Mouse (Mus musculus): ENCODE measurements around the gene Mpst. TPM values are rescaled to one million over a fixed set of nuclear protein-coding genes. Genes with fewer than 3 reads are reported as not detected.

Mpst gene
- 0.90 and 2.0 TPM in 2 replicates for polyA plus RNA-seq (2016; fragmentation: Nextera tagmentation; extraction: Ambion mirVana)

GRCm38 (mm10) chr15:78406293-78406934 lies at the start of gene Mpst:
Gene Mpst, plus strand, starts transcription at chr15:78406416.
- peaks cover 41% of the 10 kb centered on the region for H3K27me3 ChIP-seq (ENCODE audit: poor library complexity, severe bottlenecking)
- DNase-seq (ENCODE audit: extremely low spot score, low spot score) = peak; percentile 86

GRCm38 (mm10) chr15:78365916-78366315 lies 40.3 kb upstream of the Mpst start:
- WGBS = 88% methylated on average over 2 of the region's 2 CpGs
- Histone ChIP-seq H3K27ac (no peak overlapping the region), H3K4me3 (no peak overlapping the region), H3K27me3 (ENCODE audit: poor library complexity, severe bottlenecking) (peaks cover 29% of the 10 kb centered on the region), H3K9me3 (no peaks in the 10 kb centered on the region), H3K36me3 (replicated peaks) (no peaks in the 10 kb centered on the region), H3K4me1 (peaks cover 11% of the 10 kb centered on the region)
- DNase-seq (ENCODE audit: extremely low spot score, low spot score) = no peak

More at GRCm38 (mm10) chr15:78406293-78406934, at the start of gene Mpst:
- Histone ChIP-seq H3K4me3 (peak within 1 kb of the TSS; percentile 77), H3K9me3 (no peaks in the 10 kb centered on the region), H3K27ac (peak within 1 kb of the TSS; percentile 96), H3K4me1 (peaks cover 89% of the 10 kb centered on the region), H3K36me3 (replicated peaks) (no peaks in the 10 kb centered on the region)
- WGBS = under 1% methylated on average over 40 of the region's 40 CpGs

DNA sequence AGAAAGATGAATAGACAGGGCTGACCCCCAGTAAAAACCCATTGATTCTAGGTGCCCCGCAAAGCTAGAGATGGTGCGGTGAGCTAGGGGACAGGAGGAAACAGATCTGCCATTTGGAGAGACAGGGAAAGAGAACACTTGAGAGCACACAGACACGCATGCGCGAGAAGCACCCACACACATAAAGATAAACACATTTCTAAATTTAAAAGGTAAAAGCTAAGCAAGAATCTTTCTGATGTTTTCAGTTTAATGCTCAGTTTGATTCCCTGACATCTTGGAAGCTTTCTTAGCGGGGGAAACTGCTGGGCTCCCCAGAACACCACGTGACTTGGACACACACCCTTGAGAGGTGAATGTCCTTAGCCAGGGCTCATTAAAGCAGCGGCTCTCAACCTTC lies 39.3 kb upstream of the Mpst start:
- no peak overlapping the region for H3K4me3 ChIP-seq
- H3K36me3 ChIP-seq (replicated peaks) = no peaks in the 10 kb centered on the region
- H3K4me1 ChIP-seq = peaks cover 13% of the 10 kb centered on the region
- DNase-seq (ENCODE audit: extremely low spot score, low spot score) = no peak
- 85% methylated on average over 8 of the region's 8 CpGs for WGBS
- H3K9me3 ChIP-seq = no peaks in the 10 kb centered on the region
- peaks cover 29% of the 10 kb centered on the region for H3K27me3 ChIP-seq (ENCODE audit: poor library complexity, severe bottlenecking)
- H3K27ac ChIP-seq = no peak overlapping the region

- DNase-seq (ENCODE audit: extremely low spot score, low spot score) = no peak
- H3K4me3 ChIP-seq = no peak overlapping the region
- no peaks in the 10 kb centered on the region for H3K36me3 ChIP-seq (replicated peaks)
- no peak overlapping the region for H3K27ac ChIP-seq
- no peaks in the 10 kb centered on the region for H3K9me3 ChIP-seq
- H3K4me1 ChIP-seq = peaks cover 17% of the 10 kb centered on the region
- 66% methylated on average over 3 of the region's 3 CpGs for WGBS
- H3K27me3 ChIP-seq (ENCODE audit: poor library complexity, severe bottlenecking) = peaks cover 29% of the 10 kb centered on the region
Observed at GRCm38 (mm10) chr15:78367811-78368210, 38.4 kb upstream of the Mpst start.

DNA sequence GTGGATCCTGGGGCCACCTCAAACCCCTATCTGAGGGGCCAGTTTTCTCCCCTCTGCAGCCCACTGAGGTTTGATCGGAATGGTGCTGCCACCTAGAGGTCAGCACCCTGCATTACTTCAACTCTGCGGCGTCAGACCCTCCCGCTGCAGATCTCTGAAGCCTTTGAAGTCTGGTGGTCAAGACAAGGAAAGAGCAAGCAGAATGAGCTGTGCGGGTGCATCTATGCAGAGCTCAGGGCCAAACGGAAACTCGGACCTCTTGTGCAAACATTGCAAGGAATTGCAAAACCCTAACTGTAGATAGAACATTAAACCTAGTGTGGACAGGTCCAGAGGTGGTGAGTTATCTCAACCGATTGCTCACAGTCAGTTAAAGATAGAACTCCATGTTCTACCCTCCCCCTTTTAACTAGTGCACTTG lies 37.3 kb upstream of the Mpst start:
- peak; percentile 46 for DNase-seq (ENCODE audit: extremely low spot score, low spot score)
- Histone ChIP-seq H3K27ac (no peak overlapping the region), H3K36me3 (replicated peaks) (no peaks in the 10 kb centered on the region), H3K27me3 (ENCODE audit: poor library complexity, severe bottlenecking) (peaks cover 29% of the 10 kb centered on the region), H3K9me3 (no peaks in the 10 kb centered on the region), H3K4me3 (no peak overlapping the region), H3K4me1 (peaks cover 17% of the 10 kb centered on the region)
- 15% methylated on average over 8 of the region's 8 CpGs for WGBS

GRCm38 (mm10) chr15:78369641-78370040 lies 36.6 kb upstream of the Mpst start:
- peaks cover 17% of the 10 kb centered on the region for H3K4me1 ChIP-seq
- 54% methylated on average over 1 of the region's 1 CpGs for WGBS
- H3K9me3 ChIP-seq = no peaks in the 10 kb centered on the region
- H3K4me3 ChIP-seq = no peak overlapping the region
- H3K36me3 ChIP-seq (replicated peaks) = no peaks in the 10 kb centered on the region
- H3K27ac ChIP-seq = no peak overlapping the region
- DNase-seq (ENCODE audit: extremely low spot score, low spot score) = no peak
- peaks cover 29% of the 10 kb centered on the region for H3K27me3 ChIP-seq (ENCODE audit: poor library complexity, severe bottlenecking)

DNA sequence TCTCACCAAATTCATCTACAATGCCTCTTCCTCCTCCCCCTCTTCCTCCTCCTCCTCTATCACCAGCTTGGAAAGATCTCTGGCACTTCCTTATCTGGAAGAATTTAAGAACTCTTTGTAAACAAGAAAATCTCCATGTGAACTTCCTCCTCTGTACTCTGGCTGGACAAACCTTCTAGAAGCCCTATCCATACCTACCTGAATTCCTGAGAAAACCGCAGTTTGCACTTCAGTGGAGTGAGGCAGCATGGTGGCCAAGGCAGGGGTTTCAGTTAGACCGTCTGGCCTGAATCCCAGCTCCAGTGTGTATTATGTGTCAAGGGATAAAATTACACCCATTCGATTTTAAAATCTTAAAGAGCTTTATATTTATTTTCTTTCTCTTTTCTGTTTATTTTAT lies 33.4 kb upstream of the Mpst start:
- WGBS = 88% methylated on average over 3 of the region's 3 CpGs
- Histone ChIP-seq H3K36me3 (replicated peaks) (no peaks in the 10 kb centered on the region), H3K27ac (no peak overlapping the region), H3K9me3 (no peaks in the 10 kb centered on the region), H3K4me3 (no peak overlapping the region), H3K27me3 (ENCODE audit: poor library complexity, severe bottlenecking) (peaks cover 23% of the 10 kb centered on the region), H3K4me1 (peaks cover 17% of the 10 kb centered on the region)
- no peak for DNase-seq (ENCODE audit: extremely low spot score, low spot score)

GRCm38 (mm10) chr15:78374204-78374603 lies 32.0 kb upstream of the Mpst start:
- Histone ChIP-seq H3K9me3 (no peaks in the 10 kb centered on the region), H3K4me1 (peaks cover 15% of the 10 kb centered on the region), H3K4me3 (no peak overlapping the region), H3K36me3 (replicated peaks) (no peaks in the 10 kb centered on the region), H3K27ac (no peak overlapping the region), H3K27me3 (ENCODE audit: poor library complexity, severe bottlenecking) (peaks cover 9% of the 10 kb centered on the region; the same call in 1 of the 2 replicates)
- no peak for DNase-seq (ENCODE audit: extremely low spot score, low spot score)
- 80% methylated on average over 3 of the region's 3 CpGs for WGBS

GRCm38 (mm10) chr15:78377859-78378258 lies 28.4 kb upstream of the Mpst start:
- Histone ChIP-seq H3K4me3 (no peak overlapping the region), H3K9me3 (no peaks in the 10 kb centered on the region), H3K4me1 (no peaks in the 10 kb centered on the region), H3K27me3 (ENCODE audit: poor library complexity, severe bottlenecking) (no peaks in the 10 kb centered on the region), H3K36me3 (replicated peaks) (no peaks in the 10 kb centered on the region), H3K27ac (no peak overlapping the region)
- WGBS = 87% methylated on average over 10 of the region's 10 CpGs
- DNase-seq (ENCODE audit: extremely low spot score, low spot score) = no peak

- Histone ChIP-seq H3K27ac (no peak overlapping the region), H3K27me3 (ENCODE audit: poor library complexity, severe bottlenecking) (no peaks in the 10 kb centered on the region), H3K36me3 (replicated peaks) (no peaks in the 10 kb centered on the region), H3K4me1 (no peaks in the 10 kb centered on the region), H3K9me3 (no peaks in the 10 kb centered on the region), H3K4me3 (no peak overlapping the region)
- 86% methylated on average over 10 of the region's 10 CpGs for WGBS
- no peak for DNase-seq (ENCODE audit: extremely low spot score, low spot score)
Observed at GRCm38 (mm10) chr15:78378556-78378955, 27.7 kb upstream of the Mpst start.

DNA sequence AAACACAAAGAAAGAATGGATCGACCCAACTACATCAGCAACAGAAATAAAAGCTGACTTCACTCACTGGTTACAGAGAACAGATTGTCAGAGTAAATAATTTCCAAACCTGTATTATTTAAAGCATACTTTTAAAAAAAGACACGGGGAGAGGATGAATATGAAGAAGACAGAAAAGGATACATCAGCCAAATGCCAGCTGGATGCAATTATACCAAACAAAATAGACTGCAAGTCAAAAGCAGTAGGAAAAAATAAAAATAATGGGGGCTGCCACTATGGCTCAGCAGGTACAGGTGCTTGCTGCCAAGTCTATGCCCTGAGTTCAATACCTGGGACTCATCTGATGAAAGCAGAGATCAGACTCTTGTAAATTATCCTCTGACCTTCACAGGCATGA lies 26.0 kb upstream of the Mpst start:
- WGBS = 86% methylated on average over 2 of the region's 2 CpGs

GRCm38 (mm10) chr15:78380741-78381140 lies 25.5 kb upstream of the Mpst start:
- DNase-seq (ENCODE audit: extremely low spot score, low spot score) = no peak
- no peaks in the 10 kb centered on the region for H3K9me3 ChIP-seq
- H3K4me3 ChIP-seq = no peak overlapping the region
- no peaks in the 10 kb centered on the region for H3K27me3 ChIP-seq (ENCODE audit: poor library complexity, severe bottlenecking)
- no peaks in the 10 kb centered on the region for H3K36me3 ChIP-seq (replicated peaks)
- H3K27ac ChIP-seq = no peak overlapping the region
- peaks cover 3% of the 10 kb centered on the region; the same call in 1 of the 2 replicates for H3K4me1 ChIP-seq
- 63% methylated on average over 4 of the region's 4 CpGs for WGBS

More for the DNA sequence above, 26.0 kb upstream of the Mpst start:
- Histone ChIP-seq H3K27ac (no peak overlapping the region), H3K4me3 (no peak overlapping the region), H3K4me1 (peaks cover 3% of the 10 kb centered on the region; the same call in 1 of the 2 replicates), H3K9me3 (no peaks in the 10 kb centered on the region), H3K36me3 (replicated peaks) (no peaks in the 10 kb centered on the region), H3K27me3 (ENCODE audit: poor library complexity, severe bottlenecking) (no peaks in the 10 kb centered on the region)
- no peak for DNase-seq (ENCODE audit: extremely low spot score, low spot score)

DNA sequence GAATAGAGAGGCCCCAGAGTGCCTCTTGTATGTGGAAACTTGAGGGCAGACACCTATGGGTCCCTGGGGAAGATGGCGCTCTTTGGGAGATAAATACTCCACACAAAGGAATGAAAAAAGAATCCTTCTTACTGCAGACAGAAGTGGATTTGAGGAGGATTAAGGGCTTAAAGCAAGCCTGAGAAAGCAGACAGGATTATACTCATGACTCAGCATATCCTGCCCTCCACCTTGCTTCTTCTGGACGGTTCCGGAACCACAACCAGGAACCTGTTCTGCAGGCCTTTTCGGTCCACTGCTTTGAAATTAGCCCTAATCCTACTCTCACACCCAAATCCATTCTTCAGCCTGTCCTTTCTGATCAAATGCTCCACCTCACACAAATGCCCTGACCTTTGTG lies 24.1 kb upstream of the Mpst start:
- no peak overlapping the region for H3K4me3 ChIP-seq
- H3K4me1 ChIP-seq = peaks cover 3% of the 10 kb centered on the region; the same call in 1 of the 2 replicates
- 74% methylated on average over 4 of the region's 4 CpGs for WGBS
- no peaks in the 10 kb centered on the region for H3K27me3 ChIP-seq (ENCODE audit: poor library complexity, severe bottlenecking)
- no peaks in the 10 kb centered on the region for H3K9me3 ChIP-seq
- H3K36me3 ChIP-seq (replicated peaks) = no peaks in the 10 kb centered on the region
- no peak overlapping the region for H3K27ac ChIP-seq
- no peak for DNase-seq (ENCODE audit: extremely low spot score, low spot score)

All from forebrain, embryonic 10.5 days (tissue).